Mouse (Mus musculus) MEL (cell line): ENCODE data around the gene Rnase9. TPM values are rescaled to one million over a fixed set of nuclear protein-coding genes. Genes with fewer than 3 reads are reported as not detected.

ENCODE experiments used
- DNase-seq: peaks from one replicate; pipeline ENCODE4 v3.0.0; 2011; ENCODE audit warnings: low read depth, low spot score
- H3K27ac ChIP-seq: 2 replicates; pipeline ENCODE4 v1.5.1; 2012; ENCODE audit warnings: low read depth, mild to moderate bottlenecking, control low read depth, low read length, moderate library complexity; ENCODE audit not compliant: control insufficient read depth
- H3K27me3 ChIP-seq, 2 experiments: fragments of 150-350 bp in 1 of 2; sonication (generic) in 1 of 2; 2 replicates each; pipeline ENCODE4 v1.6.1; 2012; ENCODE audit warnings: low read length in 2 of 2, mild to moderate bottlenecking in 2 of 2, improper control_type of control experiment in 1 of 2, moderate library complexity in 1 of 2; ENCODE audit not compliant: insufficient read depth in 2 of 2, control insufficient read depth in 1 of 2
- H3K36me3 ChIP-seq, 2 experiments: 2 replicates each; pipeline ENCODE4 v1.6.1; 2012 to 2014; ENCODE audit warnings: low read length in 2 of 2, improper control_type of control experiment in 1 of 2, inconsistent platforms in 1 of 2, mild to moderate bottlenecking in 1 of 2; ENCODE audit not compliant: insufficient read depth in 2 of 2, control insufficient read depth in 1 of 2
- H3K4me1 ChIP-seq, 2 experiments: fragments of 150-350 bp in 1 of 2; sonication (generic) in 1 of 2; 2 replicates each; pipeline ENCODE4 v1.6.1; 2012; ENCODE audit warnings: low read length in 2 of 2, improper control_type of control experiment in 1 of 2, mild to moderate bottlenecking in 1 of 2; ENCODE audit not compliant: insufficient read depth in 2 of 2, control insufficient read depth in 1 of 2
- H3K4me3 ChIP-seq, 2 experiments: fragments of 150-350 bp in 1 of 2; sonication (generic) in 1 of 2; 2 replicates each; pipeline ENCODE4 v1.5.1; 2012; ENCODE audit warnings: low read depth in 2 of 2, low read length in 2 of 2, mild to moderate bottlenecking in 2 of 2, moderate library complexity in 2 of 2, control low read depth in 1 of 2, improper control_type of control experiment in 1 of 2; ENCODE audit not compliant: control insufficient read depth in 1 of 2, insufficient read depth in 1 of 2
- H3K79me2 ChIP-seq: 2 replicates; pipeline ENCODE4 v1.6.1; 2012; ENCODE audit warnings: mild to moderate bottlenecking, low read length, moderate library complexity; ENCODE audit not compliant: control insufficient read depth, poor library complexity, insufficient read depth
- H3K9ac ChIP-seq: 2 replicates; pipeline ENCODE4 v1.6.1; 2012; ENCODE audit warnings: low read depth, mild to moderate bottlenecking, control low read depth, low read length, moderate library complexity; ENCODE audit not compliant: control insufficient read depth, poor library complexity, severe bottlenecking
- H3K9me3 ChIP-seq: fragments of 150-350 bp; sonication (generic); replicated peaks from 2 replicates; pipeline ENCODE4 v1.6.1; 2012; ENCODE audit warnings: mild to moderate bottlenecking, low read length, improper control_type of control experiment, moderate library complexity; ENCODE audit not compliant: insufficient read depth
- BHLHE40 ChIP-seq: IDR thresholded peaks from 2 replicates; pipeline ENCODE4 v1.6.1; 2012; ENCODE audit warnings: low read depth, mild to moderate bottlenecking, inconsistent platforms, low read length, improper control_type of control experiment, borderline replicate concordance
- CHD2 ChIP-seq: IDR thresholded peaks from 2 replicates; pipeline ENCODE4 v1.6.1; 2011; ENCODE audit warnings: low read length, improper control_type of control experiment
- CTCF ChIP-seq, 3 experiments: IDR thresholded peaks in 2 of 3; conservative IDR thresholded peaks in 1 of 3; 2 replicates each; pipeline ENCODE4 v1.5.1; 2011 to 2012; ENCODE audit warnings: low read length in 3 of 3, low read depth in 2 of 3, mild to moderate bottlenecking in 2 of 3, improper control_type of control experiment in 1 of 3, inconsistent platforms in 1 of 3, mixed read lengths in 1 of 3, moderate library complexity in 1 of 3; ENCODE audit not compliant: control insufficient read depth in 1 of 3, insufficient read depth in 1 of 3, poor library complexity in 1 of 3, severe bottlenecking in 1 of 3
- EP300 ChIP-seq, 2 experiments: IDR thresholded peaks; 2 replicates each; pipeline ENCODE4 v1.6.1; 2011; ENCODE audit warnings: improper control_type of control experiment in 2 of 2, low read length in 2 of 2, low read depth in 1 of 2, mild to moderate bottlenecking in 1 of 2
- ETS1 ChIP-seq: IDR thresholded peaks from 2 replicates; pipeline ENCODE4 v1.6.1; 2012; ENCODE audit warnings: low read depth, mild to moderate bottlenecking, inconsistent platforms, low read length, improper control_type of control experiment, moderate library complexity
- GABPA ChIP-seq: IDR thresholded peaks from 2 replicates; pipeline ENCODE4 v1.6.1; 2012; ENCODE audit warnings: low read depth, mild to moderate bottlenecking, inconsistent platforms, low read length, improper control_type of control experiment, moderate library complexity
- GATA1 ChIP-seq: IDR thresholded peaks from 2 replicates; pipeline ENCODE4 v1.6.1; 2011; ENCODE audit warnings: low read depth, low read length, improper control_type of control experiment
- KAT2A ChIP-seq: conservative IDR thresholded peaks from 2 replicates; pipeline ENCODE4 v1.6.1; 2012; ENCODE audit warnings: low read depth, low read length, improper control_type of control experiment, inconsistent platforms
- MEF2A ChIP-seq: IDR thresholded peaks from 2 replicates; pipeline ENCODE4 v1.6.1; 2014; ENCODE audit warnings: low read depth, mild to moderate bottlenecking, inconsistent platforms, low read length, improper control_type of control experiment; ENCODE audit not compliant: poor library complexity, insufficient replicate concordance, severe bottlenecking; ENCODE audit errors: extremely low read depth
- MXI1 ChIP-seq: IDR thresholded peaks from 2 replicates; pipeline ENCODE4 v1.6.1; 2011; ENCODE audit warnings: mild to moderate bottlenecking, low read depth, low read length, improper control_type of control experiment
- MYB ChIP-seq: IDR thresholded peaks from 2 replicates; pipeline ENCODE4 v1.6.1; 2011; ENCODE audit warnings: mild to moderate bottlenecking, low read depth, low read length, improper control_type of control experiment
- NRF1 ChIP-seq: IDR thresholded peaks from 2 replicates; pipeline ENCODE4 v1.6.1; 2014; ENCODE audit warnings: low read depth, mild to moderate bottlenecking, inconsistent platforms, low read length, improper control_type of control experiment, moderate library complexity; ENCODE audit not compliant: poor library complexity, insufficient read depth, severe bottlenecking
- POLR2A ChIP-seq, 2 experiments: IDR thresholded peaks; 2 replicates each; pipeline ENCODE4 v1.6.1; 2011 to 2012; ENCODE audit warnings: low read length in 2 of 2, mild to moderate bottlenecking in 2 of 2, control low read depth in 1 of 2, improper control_type of control experiment in 1 of 2, low read depth in 1 of 2, moderate library complexity in 1 of 2; ENCODE audit not compliant: control insufficient read depth in 1 of 2, insufficient read depth in 1 of 2, poor library complexity in 1 of 2
- RAD21 ChIP-seq: IDR thresholded peaks from 2 replicates; pipeline ENCODE4 v1.6.1; 2011; ENCODE audit warnings: mild to moderate bottlenecking, low read depth, low read length, improper control_type of control experiment
- SIN3A ChIP-seq: IDR thresholded peaks from 2 replicates; pipeline ENCODE4 v1.6.1; 2012; ENCODE audit warnings: low read length, improper control_type of control experiment, inconsistent platforms
- TAL1 ChIP-seq: IDR thresholded peaks from 2 replicates; pipeline ENCODE4 v1.6.1; 2012; ENCODE audit warnings: mild to moderate bottlenecking, inconsistent platforms, low read length, moderate library complexity, mixed read lengths
- TBP ChIP-seq: IDR thresholded peaks from 2 replicates; pipeline ENCODE4 v1.8.0; 2011; ENCODE audit warnings: low read depth, low read length, improper control_type of control experiment
- UBTF ChIP-seq: IDR thresholded peaks from 2 replicates; pipeline ENCODE4 v1.6.1; 2012; ENCODE audit warnings: low read depth, mild to moderate bottlenecking, inconsistent platforms, low read length, improper control_type of control experiment, moderate library complexity, borderline replicate concordance; ENCODE audit not compliant: insufficient read depth
- ZC3H11A ChIP-seq: IDR thresholded peaks from 2 replicates; pipeline ENCODE4 v1.6.1; 2012; ENCODE audit warnings: low read depth, mild to moderate bottlenecking, inconsistent platforms, low read length, improper control_type of control experiment
- ZMIZ1 ChIP-seq: IDR thresholded peaks from 2 replicates; pipeline ENCODE4 v1.6.1; 2012; ENCODE audit warnings: low read depth, mild to moderate bottlenecking, inconsistent platforms, low read length, improper control_type of control experiment, moderate library complexity
- polyA plus RNA-seq, 2 experiments: library from polyadenylated mRNA; stranded (reverse) in 1 of 2; unstranded in 1 of 2; fragments of >175 nt in 1 of 2; fragments of >200 nt in 1 of 2; gene quantifications; 2 replicates each; pipeline versions ENCODE4 v1.2.1 to v1.2.4; 2012; ENCODE audit warnings: low replicate concordance in 2 of 2, low read depth in 1 of 2; ENCODE audit not compliant: insufficient read length in 2 of 2, insufficient read depth in 1 of 2, missing spikeins in 1 of 2
- total RNA-seq: library from RNA; depleted of rRNA; stranded (reverse); fragments of 300-350 nt; gene quantifications from 2 replicates; pipeline ENCODE4 v1.2.3, GENCODE M21; 2012

Gene Rnase9
- total and polyA plus RNA-seq, 3 experiments: not detected

- Histone ChIP-seq H3K79me2 (no peaks in the 10 kb centered on the region), H3K4me1 (peaks cover 0 to 7% of the 10 kb centered on the region in 2 experiments; a peak in 2 of 4 replicates), H3K27me3 (no peaks in the 10 kb centered on the region), H3K9me3 (no peaks in the 10 kb centered on the region), H3K36me3 (peaks cover 0 to 2% of the 10 kb centered on the region in 2 experiments; a peak in 1 of 4 replicates), H3K4me3 (peak overlapping the region in 1 of 2 experiments; percentile 65; a peak in 2 of 4 replicates), H3K9ac (no peak overlapping the region), H3K27ac (no peak overlapping the region)
- TF ChIP-seq POLR2A (IDR thresholded peaks at IDR 0.05; ENCODE audit: control insufficient read depth in 1 of 2, insufficient read depth in 1 of 2, low read depth in 1 of 2, low read length in 2 of 2, poor library complexity in 1 of 2) (no peak), TBP (peak; percentile 70)
- DNase-seq: peak; percentile 70
These were observed 44.2 kb upstream of the Rnase9 start for GRCm38 (mm10) chr14:51085911-51086310.

GRCm38 (mm10) chr14:51085086-51085485 lies 43.4 kb upstream of the Rnase9 start:
- no peaks in the 10 kb centered on the region for H3K9me3 ChIP-seq
- TF ChIP-seq GABPA (no peak), TAL1 (no peak; the same call in 1 of the 2 replicates), NRF1 (no peak), MEF2A (no peak), SIN3A (no peak)
- DNase-seq: peak; percentile 66
- peaks cover 0 to 7% of the 10 kb centered on the region in 2 experiments; a peak in 2 of 4 replicates for H3K4me1 ChIP-seq
- peak overlapping the region; percentile 55 to 65 for H3K4me3 ChIP-seq
- H3K36me3 ChIP-seq: peaks cover 0 to 2% of the 10 kb centered on the region in 2 experiments; a peak in 1 of 4 replicates
- H3K9ac ChIP-seq: peak overlapping the region; percentile 32
- H3K27me3 ChIP-seq: no peaks in the 10 kb centered on the region; a peak in 1 of 4 replicates
- peak overlapping the region; percentile 45 for H3K27ac ChIP-seq
- no peaks in the 10 kb centered on the region for H3K79me2 ChIP-seq

GRCm38 (mm10) chr14:51083805-51084204 lies 42.1 kb upstream of the Rnase9 start:
- peak overlapping the region; percentile 50 for H3K9ac ChIP-seq
- H3K27ac ChIP-seq: peak overlapping the region; percentile 30
- H3K9me3 ChIP-seq: no peaks in the 10 kb centered on the region
- no peak for TF ChIP-seq CHD2
- no peak for TF ChIP-seq CTCF (IDR thresholded peaks at IDR 0.05 in 2 of 3, conservative IDR thresholded peaks at IDR 0.05 in 1 of 3; ENCODE audit: control insufficient read depth in 1 of 3, insufficient read depth in 1 of 3, low read depth in 2 of 3, low read length in 3 of 3, poor library complexity in 1 of 3, severe bottlenecking in 1 of 3)
- TF ChIP-seq EP300 (IDR thresholded peaks at IDR 0.05; ENCODE audit: low read depth in 1 of 2, low read length in 2 of 2): no peak
- no peak for TF ChIP-seq BHLHE40
- TF ChIP-seq ZC3H11A: no peak
- TF ChIP-seq TBP: no peak
- TF ChIP-seq KAT2A: no peak
- no peak for TF ChIP-seq RAD21
- TF ChIP-seq GATA1: no peak
- no peak for TF ChIP-seq ZMIZ1
- no peak for TF ChIP-seq MYB
- no peak for TF ChIP-seq ETS1
- TF ChIP-seq UBTF: no peak
- TF ChIP-seq MXI1: no peak
- TF ChIP-seq, all 39 proteins: peak for 0
- peaks cover 0 to 7% of the 10 kb centered on the region in 2 experiments; a peak in 2 of 4 replicates for H3K4me1 ChIP-seq
- DNase-seq: peak; percentile 81
- no peaks in the 10 kb centered on the region for H3K79me2 ChIP-seq
- peaks cover 0 to 2% of the 10 kb centered on the region in 2 experiments; a peak in 1 of 4 replicates for H3K36me3 ChIP-seq
- H3K27me3 ChIP-seq: no peaks in the 10 kb centered on the region; a peak in 1 of 4 replicates
- H3K4me3 ChIP-seq: peak overlapping the region; percentile 55 to 65
